Comparison of ENCODE assay signal across 8 mouse cellular contexts in genomic region chr2:181671326-181671725, GRCm38 (mm10). TPM values are rescaled to one million over a fixed set of nuclear protein-coding genes. Genes with fewer than 3 reads are reported as not detected.
DNase-seq lines count a peak whose midpoint lies in the region; ATAC-seq and TF ChIP-seq lines count a peak whose summit lies in the region.

Gene Sox18, minus strand, starts transcription at chr2:181671640.

- DNase-seq in adrenal gland, adult (ENCODE audit: inconsistent age in 2 of 2, low spot score in 1 of 2), result peak; percentile 66 to 82
- peak; percentile 53 for DNase-seq in brain, adult 2 months (ENCODE audit: low read depth, low spot score)
- peak in 1 of 2 experiments; percentile 24 for DNase-seq in gastrocnemius, postnatal 4 days (ENCODE audit: low spot score in 2 of 2)
- peak; percentile 63 for DNase-seq in intestine, embryonic 14.5 days (ENCODE audit: low spot score)
- no peak for DNase-seq in limb, embryonic 14.5 days (ENCODE audit: low spot score)
- no peak for DNase-seq in midbrain, postnatal 0 days (ENCODE audit: low spot score)
- DNase-seq in thymus, adult 18-20 months, result no peak

- peaks cover 64% of the 10 kb centered on the region for H3K27me3 ChIP-seq in intestine, embryonic 14.5 days (replicated peaks; ENCODE audit: control insufficient read depth, insufficient read depth, low read length)
- H3K27me3 ChIP-seq in limb, embryonic 14.5 days (ENCODE audit: control insufficient read depth, insufficient read depth, low read length), result peaks cover 44% of the 10 kb centered on the region
- peaks cover 46% of the 10 kb centered on the region for H3K27me3 ChIP-seq in midbrain, postnatal 0 days (ENCODE audit: insufficient read depth, low read length)

- no peaks in the 10 kb centered on the region for H3K9me3 ChIP-seq in intestine, embryonic 14.5 days (ENCODE audit: control insufficient read depth, low read length)
- H3K9me3 ChIP-seq in limb, embryonic 14.5 days (ENCODE audit: control insufficient read depth, low read length), result no peaks in the 10 kb centered on the region
- no peaks in the 10 kb centered on the region for H3K9me3 ChIP-seq in midbrain, postnatal 0 days (ENCODE audit: low read length)

- ATAC-seq in intestine, embryonic 14.5 days (replicated peaks; ENCODE audit: low FRiP score, low TSS enrichment, low read depth), result no peak
- no peak; the same call in 1 of the 2 replicates for ATAC-seq in limb, embryonic 14.5 days (ENCODE audit: low FRiP score, low read depth)
- no peak for ATAC-seq in midbrain, postnatal 0 days (ENCODE audit: low FRiP score)
- ATAC-seq in monocyte, adult 5-6 weeks (replicated peaks; ENCODE audit: insufficient number of reproducible peaks, low FRiP score, low TSS enrichment, poor library complexity, severe bottlenecking), result no peak

- H3K4me3 ChIP-seq in intestine, embryonic 14.5 days (ENCODE audit: low read depth, low read length), result peak within 1 kb of the TSS; percentile 47
- H3K4me3 ChIP-seq in limb, embryonic 14.5 days (replicated peaks; ENCODE audit: low read length), result peak within 1 kb of the TSS; percentile 46
- peak within 1 kb of the TSS; percentile 41 for H3K4me3 ChIP-seq in midbrain, postnatal 0 days (ENCODE audit: low read depth, low read length)

- TF ChIP-seq POLR2A in limb, embryonic 14.5 days (IDR thresholded peaks at IDR 0.05; ENCODE audit: borderline replicate concordance, extremely low read depth, insufficient read depth, insufficient read length), result no peak

- no peak within 1 kb of the TSS for H3K27ac ChIP-seq in intestine, embryonic 14.5 days (ENCODE audit: low read depth)
- H3K27ac ChIP-seq in limb, embryonic 14.5 days (replicated peaks; ENCODE audit: low read depth, low read length), result no peak within 1 kb of the TSS
- H3K27ac ChIP-seq in midbrain, postnatal 0 days (ENCODE audit: low read depth, low read length), result no peak within 1 kb of the TSS

- H3K9ac ChIP-seq in intestine, embryonic 14.5 days (ENCODE audit: low read length), result peak within 1 kb of the TSS; percentile 38; the same call in 1 of the 2 replicates
- peak within 1 kb of the TSS; percentile 45 for H3K9ac ChIP-seq in limb, embryonic 14.5 days (ENCODE audit: low read depth, low read length, severe bottlenecking)
- peak within 1 kb of the TSS; percentile 29; the same call in 1 of the 2 replicates for H3K9ac ChIP-seq in midbrain, postnatal 0 days (replicated peaks; ENCODE audit: low read length, poor library complexity, severe bottlenecking)

- no peak for TF ChIP-seq CTCF in midbrain, postnatal 0 days (IDR thresholded peaks at IDR 0.05)

- H3K4me1 ChIP-seq in intestine, embryonic 14.5 days (replicated peaks; ENCODE audit: control insufficient read depth, insufficient read depth, low read length), result peaks cover 5% of the 10 kb centered on the region; the same call in 1 of the 2 replicates
- H3K4me1 ChIP-seq in limb, embryonic 14.5 days (ENCODE audit: control insufficient read depth, insufficient read depth, low read length), result peaks cover 14% of the 10 kb centered on the region
- H3K4me1 ChIP-seq in midbrain, postnatal 0 days (ENCODE audit: insufficient read depth, low read length), result peaks cover 12% of the 10 kb centered on the region

- peak within 1 kb of the TSS; percentile 68 for H3K4me2 ChIP-seq in intestine, embryonic 14.5 days (ENCODE audit: low read length)
- peak within 1 kb of the TSS; percentile 78 for H3K4me2 ChIP-seq in limb, embryonic 14.5 days (replicated peaks; ENCODE audit: low read depth, low read length, severe bottlenecking)
- peak within 1 kb of the TSS; percentile 54 for H3K4me2 ChIP-seq in midbrain, postnatal 0 days (ENCODE audit: low read depth, low read length, poor library complexity, severe bottlenecking)

- no peaks in the 10 kb centered on the region for H3K36me3 ChIP-seq in intestine, embryonic 14.5 days (ENCODE audit: control insufficient read depth, insufficient read depth, low read length)
- H3K36me3 ChIP-seq in limb, embryonic 14.5 days (ENCODE audit: control insufficient read depth, insufficient read depth, low read length), result no peaks in the 10 kb centered on the region
- H3K36me3 ChIP-seq in midbrain, postnatal 0 days (ENCODE audit: insufficient read depth, low read length), result no peaks in the 10 kb centered on the region

- under 1% methylated on average over 43 of the region's 43 CpGs for WGBS in intestine, embryonic 14.5 days
- under 1% methylated on average over 39 of the region's 43 CpGs for WGBS in limb, embryonic 14.5 days
- WGBS in midbrain, postnatal 0 days, result 1% methylated on average over 43 of the region's 43 CpGs

RNA-seq across cellular contexts. Expression of gene Sox18, which starts in this region (rescaled TPM):
- 10 to 100 TPM; 33.9 to 34.4 TPM for total RNA-seq in gastrocnemius, postnatal 4 days (2021)
- 25.5 and 30.5 TPM in 2 replicates for polyA plus RNA-seq in intestine, embryonic 14.5 days (2014; fragmentation: Nextera tagmentation; extraction: Ambion mirVana)
- polyA plus RNA-seq in limb, embryonic 14.5 days (2012; rRNA removed), result 49.8 and 66.4 TPM in 2 replicates
- 36.2 and 37.8 TPM in 2 replicates for polyA plus RNA-seq in limb, embryonic 14.5 days (2014; fragmentation: Nextera tagmentation; extraction: Ambion mirVana)
- 8.3 and 15.4 TPM in 2 replicates for total RNA-seq in midbrain, postnatal 0 days (2014; rRNA removed)
- polyA plus RNA-seq in midbrain, postnatal 0 days (2015; fragmentation: Nextera tagmentation; extraction: Ambion mirVana), result 9.2 and 11.2 TPM in 2 replicates
- total RNA-seq in monocyte, adult 5-6 weeks (2017), result not detected in 3 replicates

Comparison
In these comparisons a context has a peak if more than half of its experiments do, and no peak if none do; other contexts are left out.
1. DNase-seq: peak in adrenal gland, adult (2 of 2), brain, adult 2 months (single experiment) and intestine, embryonic 14.5 days (single experiment); none in limb, embryonic 14.5 days (single experiment), midbrain, postnatal 0 days (single experiment) and thymus, adult 18-20 months (0 of 2).
2. Peak in every context shown above with its lines, with median percentiles within 50 percentile points of each other: H3K4me2 ChIP-seq, H3K4me3 ChIP-seq and H3K9ac ChIP-seq.